In genomic region chr5:5012521-5013346, GRCm38 (mm10) we compare ENCODE assay signal across 23 mouse cellular contexts.
DNase-seq lines count a peak whose midpoint lies in the region; ATAC-seq lines count a peak whose summit lies in the region.
"Had no signal": no experiment of that assay in that cellular context is flagged by ENCODE, and none has a peak within 500 bp of the region (broad histone marks: within the 10 kb centered on the region; RNA-seq: fewer than 3 reads in every experiment).

No protein-coding gene starts in this region.

- no peak overlapping the region for H3K27ac ChIP-seq in embryonic facial prominence, embryonic 11.5 days (replicated peaks; ENCODE audit: low read depth, low read length)
- H3K27ac ChIP-seq in embryonic facial prominence, embryonic 10.5 days (replicated peaks) = no peak overlapping the region
- H3K27ac ChIP-seq: forebrain, embryonic 12.5 days; hindbrain, embryonic 13.5 days; liver, embryonic 12.5 days; midbrain, embryonic 10.5 days had no signal

- H3K4me2 ChIP-seq in embryonic facial prominence, embryonic 11.5 days (ENCODE audit: low read depth, low read length) = no peak overlapping the region
- H3K4me2 ChIP-seq: forebrain, embryonic 12.5 days; hindbrain, embryonic 13.5 days; liver, embryonic 12.5 days had no signal

- no peaks in the 10 kb centered on the region for H3K9me3 ChIP-seq in embryonic facial prominence, embryonic 11.5 days (replicated peaks; ENCODE audit: control insufficient read depth, low read length)
- H3K9me3 ChIP-seq in embryonic facial prominence, embryonic 10.5 days = no peaks in the 10 kb centered on the region
- H3K9me3 ChIP-seq: forebrain, embryonic 12.5 days; hindbrain, embryonic 13.5 days; liver, embryonic 12.5 days had no signal

- H3K36me3 ChIP-seq in embryonic facial prominence, embryonic 11.5 days (replicated peaks; ENCODE audit: control insufficient read depth, insufficient read depth, low read depth, low read length) = no peaks in the 10 kb centered on the region
- H3K36me3 ChIP-seq in embryonic facial prominence, embryonic 10.5 days (replicated peaks) = no peaks in the 10 kb centered on the region
- H3K36me3 ChIP-seq: forebrain, embryonic 12.5 days; hindbrain, embryonic 13.5 days; liver, embryonic 12.5 days had no signal

- H3K4me1 ChIP-seq in embryonic facial prominence, embryonic 11.5 days (ENCODE audit: control insufficient read depth, insufficient read depth, low read length) = no peaks in the 10 kb centered on the region
- no peaks in the 10 kb centered on the region for H3K4me1 ChIP-seq in embryonic facial prominence, embryonic 10.5 days
- H3K4me1 ChIP-seq: liver, embryonic 12.5 days had no signal

- no peak overlapping the region for H3K9ac ChIP-seq in embryonic facial prominence, embryonic 11.5 days (replicated peaks; ENCODE audit: low read length)
- H3K9ac ChIP-seq: forebrain, embryonic 12.5 days; hindbrain, embryonic 13.5 days; liver, embryonic 12.5 days had no signal

- ATAC-seq in embryonic facial prominence, embryonic 11.5 days (replicated peaks; ENCODE audit: insufficient number of reproducible peaks, low FRiP score, low TSS enrichment, low read depth) = no peak
- ATAC-seq: CD4-positive, CD25-positive, alpha-beta regulatory T cell, adult 4 months; liver, embryonic 12.5 days; Patski had no signal

- DNase-seq in embryonic facial prominence, embryonic 11.5 days (ENCODE audit: low spot score) = peak; percentile 31
- DNase-seq in embryonic facial prominence, embryonic 10.5 days (ENCODE audit: low spot score) = no peak
- DNase-seq in thymus, postnatal 0 days (ENCODE audit: low spot score) = peak; percentile 15
- DNase-seq in thymus, postnatal 4 days = no peak
- DNase-seq in forelimb bud, embryonic 11.5 days (ENCODE audit: low read depth, low spot score) = peak; percentile 3
- DNase-seq in retina, postnatal 1 day = peak; percentile 50
- no peak for DNase-seq in layer of hippocampus, postnatal 14 days (ENCODE audit: low spot score in 2 of 2)
- DNase-seq in adrenal gland, postnatal 10 days = no peak
- DNase-seq: cerebellum, adult 11-12 months; cerebellum, postnatal 14 days; gastrocnemius, postnatal 36 days; kidney, adult 8-10 months; kidney, postnatal 10 days; lung, adult 18-20 months; lung, postnatal 10 days; thymus, postnatal 25 days had no signal

- H3K27me3 ChIP-seq in embryonic facial prominence, embryonic 11.5 days (ENCODE audit: control insufficient read depth, insufficient read depth, low read length) = no peaks in the 10 kb centered on the region
- no peaks in the 10 kb centered on the region for H3K27me3 ChIP-seq in embryonic facial prominence, embryonic 10.5 days (replicated peaks; ENCODE audit: low read depth, poor library complexity, severe bottlenecking)
- H3K27me3 ChIP-seq: hindbrain, embryonic 13.5 days; liver, embryonic 12.5 days; Patski had no signal

- 66% methylated on average over 7 of the region's 7 CpGs for WGBS in embryonic facial prominence, embryonic 11.5 days
- 75% methylated on average over 7 of the region's 7 CpGs for WGBS in embryonic facial prominence, embryonic 10.5 days

- no peak overlapping the region for H3K4me3 ChIP-seq in embryonic facial prominence, embryonic 11.5 days (ENCODE audit: low read depth, low read length)
- H3K4me3 ChIP-seq in embryonic facial prominence, embryonic 10.5 days = no peak overlapping the region
- H3K4me3 ChIP-seq: erythroblast, embryonic 14.5 days; forebrain, embryonic 12.5 days; hindbrain, embryonic 13.5 days; liver, embryonic 12.5 days; midbrain, embryonic 10.5 days had no signal

Comparison
In these comparisons a context has a peak if more than half of its experiments do, and no peak if none do; other contexts are left out.
1. DNase-seq: peak in embryonic facial prominence, embryonic 11.5 days (single experiment), thymus, postnatal 0 days (single experiment), forelimb bud, embryonic 11.5 days (single experiment) and retina, postnatal 1 day (single experiment); none in embryonic facial prominence, embryonic 10.5 days (single experiment), thymus, postnatal 4 days (single experiment), layer of hippocampus, postnatal 14 days (0 of 2) and adrenal gland, postnatal 10 days (single experiment).